Comparison of ENCODE assay signal across 7 mouse cellular contexts in the genomic region with DNA sequence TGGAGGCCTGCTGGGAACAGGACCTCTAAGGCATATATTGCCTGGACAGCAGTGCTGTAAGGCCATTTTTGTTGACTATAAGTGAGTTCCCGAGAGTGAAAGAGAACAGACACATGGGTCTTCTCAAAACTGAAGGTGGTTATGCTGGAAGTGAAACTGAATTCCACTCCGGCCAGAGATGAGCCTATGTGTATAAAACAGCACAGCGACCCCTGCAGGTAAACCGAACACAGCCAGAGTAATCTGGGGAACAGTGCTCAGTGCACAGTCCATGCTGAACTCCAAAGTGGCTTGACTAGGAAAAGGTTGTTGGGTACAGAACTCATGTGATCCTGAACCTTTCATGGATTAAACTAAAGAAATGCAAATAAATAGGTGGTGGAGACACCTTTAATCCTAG. TPM values are rescaled to one million over a fixed set of nuclear protein-coding genes. Genes with fewer than 3 reads are reported as not detected.
A peak's percentile ranks its signal among the peaks of the same experiment; 100 is the strongest.
DNase-seq lines count a peak whose midpoint lies in the region; ATAC-seq and TF ChIP-seq lines count a peak whose summit lies in the region.
"Not testable (repeated sequence)": the region's sequence is repeated elsewhere in the genome, so short reads cannot be mapped to it uniquely, and the experiment has no call there.

No protein-coding gene starts in this region.

- TF ChIP-seq CTCF in E14TG2a.4 (conservative IDR thresholded peaks at IDR 0.05; ENCODE audit: low read length), result peak; percentile 40
- TF ChIP-seq CTCF in intestine, postnatal 0 days (IDR thresholded peaks at IDR 0.05; ENCODE audit: low read depth), result peak; percentile 45
- 0 out of 2 replicates have a peak, but pooled peaks have one; percentile 20 for TF ChIP-seq CTCF in liver, postnatal 0 days (IDR thresholded peaks at IDR 0.05; ENCODE audit: low read depth)

- DNase-seq in R1 (ENCODE audit: low read depth, low spot score), result peak; percentile 86
- DNase-seq in liver, postnatal 0 days, result not testable (repeated sequence)
- DNase-seq in splenic B cell, adult 2 months (ENCODE audit: low read depth, low spot score), result peak; percentile 26

- H3K9me3 ChIP-seq in E14TG2a.4 (ENCODE audit: low read length); intestine, postnatal 0 days (ENCODE audit: control insufficient read depth); liver, postnatal 0 days (ENCODE audit: low read length): not testable (repeated sequence)

- not testable (repeated sequence) for H3K27me3 ChIP-seq in E14TG2a.4 (ENCODE audit: insufficient read depth, low read length); intestine, postnatal 0 days (replicated peaks; ENCODE audit: control insufficient read depth, insufficient read depth, low read length); liver, postnatal 0 days (ENCODE audit: insufficient read depth, low read length); splenic B cell, adult 2 months (ENCODE audit: control insufficient read depth, insufficient read depth, low read length, poor library complexity, severe bottlenecking)

- H3K4me3 ChIP-seq in E14TG2a.4 (replicated peaks; ENCODE audit: low read length); intestine, postnatal 0 days (ENCODE audit: low read depth, low read length); liver, postnatal 0 days (ENCODE audit: low read depth, low read length): not testable (repeated sequence)

- H3K4me2 ChIP-seq in intestine, postnatal 0 days (replicated peaks; ENCODE audit: low read depth), result 0 out of 2 replicates have a peak overlapping the region, but pooled peaks have one; percentile 6
- H3K4me2 ChIP-seq in liver, postnatal 0 days (ENCODE audit: low read depth, low read length), result not testable (repeated sequence)

- peak; percentile 21 to 42; a peak in 1 of 4 replicates for ATAC-seq in hematopoietic stem cell, adult 5-6 weeks (replicated peaks in 1 of 2; ENCODE audit: insufficient read depth in 1 of 2, low FRiP score in 2 of 2, low TSS enrichment in 1 of 2, low read depth in 1 of 2, poor library complexity in 2 of 2, severe bottlenecking in 2 of 2)
- 0 out of 2 replicates have a peak, but pooled peaks have one; percentile 51 for ATAC-seq in intestine, postnatal 0 days
- ATAC-seq in liver, postnatal 0 days, result not testable (repeated sequence)
- ATAC-seq in megakaryocyte progenitor cell, adult 5-6 weeks (replicated peaks; ENCODE audit: poor library complexity), result peak; percentile 83

- H3K27ac ChIP-seq in intestine, postnatal 0 days (ENCODE audit: low read depth, low read length); liver, postnatal 0 days (ENCODE audit: low read depth): not testable (repeated sequence)

- peaks cover 80% of the 10 kb centered on the region for H3K4me1 ChIP-seq in E14TG2a.4 (replicated peaks; ENCODE audit: low read depth, low read length)
- not testable (repeated sequence) for H3K4me1 ChIP-seq in intestine, postnatal 0 days (replicated peaks; ENCODE audit: control insufficient read depth, insufficient read depth, low read length); liver, postnatal 0 days (ENCODE audit: insufficient read depth)

- H3K9ac ChIP-seq in intestine, postnatal 0 days (ENCODE audit: low read depth, low read length); liver, postnatal 0 days (replicated peaks): not testable (repeated sequence)

- peaks cover 80% of the 10 kb centered on the region for H3K36me3 ChIP-seq in E14TG2a.4 (ENCODE audit: insufficient read depth, low read length)
- H3K36me3 ChIP-seq in intestine, postnatal 0 days (ENCODE audit: control insufficient read depth, insufficient read depth), result peaks cover 55% of the 10 kb centered on the region
- peaks cover 31% of the 10 kb centered on the region for H3K36me3 ChIP-seq in liver, postnatal 0 days (replicated peaks; ENCODE audit: insufficient read depth, low read length)
- H3K36me3 ChIP-seq in splenic B cell, adult 2 months (ENCODE audit: control insufficient read depth, insufficient read depth, low read length, poor library complexity, severe bottlenecking), result peaks cover 17% of the 10 kb centered on the region

- WGBS in intestine, postnatal 0 days, result 60% methylated on average over 4 of the region's 4 CpGs
- 71% methylated on average over 3 of the region's 4 CpGs for WGBS in liver, postnatal 0 days (ENCODE audit: insufficient replicate concordance)

- not testable (repeated sequence) for TF ChIP-seq EP300 in liver, postnatal 0 days (IDR thresholded peaks at IDR 0.05; ENCODE audit: low read depth)

RNA-seq across cellular contexts. Expression of gene Smarcad1, which starts 14.8 kb away (rescaled TPM):
- 95.1 and 117 TPM in 2 replicates for total RNA-seq in hematopoietic stem cell, adult 5-6 weeks (2017)
- 30.9 and 32.4 TPM in 2 replicates for polyA plus RNA-seq in intestine, postnatal 0 days (2015; fragmentation: Nextera tagmentation; extraction: Ambion mirVana)
- polyA plus RNA-seq in liver, postnatal 0 days (2015; fragmentation: Nextera tagmentation; extraction: Ambion mirVana), result 17.4 and 19.6 TPM in 2 replicates
- 51.2 and 71.6 TPM in 2 replicates for total RNA-seq in megakaryocyte progenitor cell, adult 5-6 weeks (2015)
- 56.6 and 79.8 TPM in 2 replicates for total RNA-seq in megakaryocyte progenitor cell, adult 5-6 weeks (2017)
